Mouse (Mus musculus): ENCODE measurements around the gene Nckap5.

DNA sequence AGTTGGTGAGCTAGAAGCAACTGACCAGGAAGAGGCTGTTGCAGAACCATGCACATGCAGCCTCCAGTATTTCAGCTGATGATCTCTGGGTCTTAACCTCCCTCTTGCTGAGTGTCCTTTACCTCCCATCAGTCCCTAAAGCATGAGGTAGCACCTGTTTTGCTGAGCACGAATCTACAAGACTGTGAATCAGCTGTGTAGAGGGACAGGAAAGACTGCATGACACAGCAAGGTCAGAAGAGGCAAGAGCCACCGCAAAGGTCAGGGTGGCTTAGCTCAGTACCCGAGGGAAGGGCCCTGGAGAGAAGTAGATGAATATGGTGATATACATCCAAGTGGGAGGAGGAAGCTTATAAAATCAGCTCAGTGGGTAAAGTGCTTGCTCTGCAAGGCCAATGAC is 66.4 kb downstream of the Nckap5 start:
- TF ChIP-seq EP300 (IDR thresholded peaks at IDR 0.05; ENCODE audit: low read depth) = no peak
- TF ChIP-seq CTCF (IDR thresholded peaks at IDR 0.05; ENCODE audit: low read depth) = no peak

Data from liver, embryonic 14.5 days (tissue).